Mouse (Mus musculus) embryonic facial prominence, embryonic 12.5 days (tissue): ENCODE data around the gene Prss35. TPM values are rescaled to one million over a fixed set of nuclear protein-coding genes. Genes with fewer than 3 reads are reported as not detected.

Source experiments
- ATAC-seq: fragments of 200-750 bp; cut with Nextera tagmentation; 2 replicates; pipeline ENCODE4 v1.8.0; 2017; ENCODE audit not compliant: insufficient number of reproducible peaks, insufficient read depth, low FRiP score, low TSS enrichment
- H3K27ac ChIP-seq: fragments of 300-500 bp; sonication (generic); 2 replicates; pipeline ENCODE4 v1.5.1; 2016; ENCODE audit warnings: mild to moderate bottlenecking
- H3K27me3 ChIP-seq: fragments of 300-500 bp; sonication (generic); 2 replicates; pipeline ENCODE4 v1.6.1; 2016; ENCODE audit warnings: mild to moderate bottlenecking, moderate library complexity
- H3K36me3 ChIP-seq: fragments of 300-500 bp; sonication (generic); 2 replicates; pipeline ENCODE4 v1.6.1; 2016; ENCODE audit warnings: mild to moderate bottlenecking
- H3K4me1 ChIP-seq: fragments of 300-500 bp; sonication (generic); 2 replicates; pipeline ENCODE4 v1.6.1; 2016
- H3K4me2 ChIP-seq: fragments of 300-500 bp; sonication (generic); replicated peaks from 2 replicates; pipeline ENCODE4 v1.6.1; 2016; ENCODE audit warnings: mild to moderate bottlenecking, moderate library complexity
- H3K4me3 ChIP-seq: fragments of 300-500 bp; sonication (generic); 2 replicates; pipeline ENCODE4 v1.5.1; 2016; ENCODE audit warnings: mild to moderate bottlenecking
- H3K9ac ChIP-seq: fragments of 300-500 bp; sonication (generic); 2 replicates; pipeline ENCODE4 v1.6.1; 2016; ENCODE audit warnings: mild to moderate bottlenecking, moderate library complexity
- H3K9me3 ChIP-seq: fragments of 300-500 bp; sonication (generic); 2 replicates; pipeline ENCODE4 v1.6.1; 2016; ENCODE audit warnings: mild to moderate bottlenecking, moderate library complexity
- WGBS: fragments of 180-500 bp; shearing (Covaris S2); methylation state at CpG from one replicate; pipeline ENCODE4 v1.1.7; 2016; 5-methylcytosine and 5-hydroxymethylcytosine counted together
- polyA plus RNA-seq: library from polyadenylated mRNA; unstranded; fragments of >200 nt; fragmentation: Nextera tagmentation; extraction: Ambion mirVana; gene quantifications from 2 replicates; pipeline ENCODE4 v1.2.1, GENCODE M21; 2016

Prss35 gene
- polyA plus RNA-seq, 1 experiment from 2014 or later = 14.9 TPM

GRCm38 (mm10) chr9:86714089-86714488 is 29.4 kb upstream of the Prss35 start:
- ATAC-seq = no peak
- H3K27me3 ChIP-seq = no peaks in the 10 kb centered on the region

GRCm38 (mm10) chr9:86716540-86716939 is 26.9 kb upstream of the Prss35 start:
- H3K9me3 ChIP-seq = no peaks in the 10 kb centered on the region
- no peak overlapping the region for H3K4me2 ChIP-seq
- WGBS = 69% methylated on average over 2 of the region's 2 CpGs
- no peaks in the 10 kb centered on the region for H3K36me3 ChIP-seq
- no peak overlapping the region for H3K4me3 ChIP-seq
- H3K27me3 ChIP-seq = no peaks in the 10 kb centered on the region
- ATAC-seq = no peak
- no peak overlapping the region for H3K27ac ChIP-seq
- H3K4me1 ChIP-seq = no peaks in the 10 kb centered on the region
- H3K9ac ChIP-seq = no peak overlapping the region

More at GRCm38 (mm10) chr9:86714089-86714488, 29.4 kb upstream of the Prss35 start:
- Histone ChIP-seq H3K36me3 (no peaks in the 10 kb centered on the region), H3K9ac (no peak overlapping the region), H3K4me2 (no peak overlapping the region), H3K4me1 (no peaks in the 10 kb centered on the region), H3K27ac (no peak overlapping the region), H3K9me3 (no peaks in the 10 kb centered on the region), H3K4me3 (no peak overlapping the region)
- 84% methylated on average over 3 of the region's 3 CpGs for WGBS

- WGBS = 64% methylated on average over 5 of the region's 5 CpGs
- no peaks in the 10 kb centered on the region for H3K9me3 ChIP-seq
- H3K4me3 ChIP-seq = no peak overlapping the region
- no peaks in the 10 kb centered on the region for H3K4me1 ChIP-seq
- no peak overlapping the region for H3K9ac ChIP-seq
- no peak overlapping the region for H3K4me2 ChIP-seq
- no peak overlapping the region for H3K27ac ChIP-seq
- no peak for ATAC-seq
- H3K27me3 ChIP-seq = no peaks in the 10 kb centered on the region
- H3K36me3 ChIP-seq = no peaks in the 10 kb centered on the region
Measured at GRCm38 (mm10) chr9:86717119-86717518, 26.3 kb upstream of the Prss35 start.

GRCm38 (mm10) chr9:86720227-86720626 is 23.2 kb upstream of the Prss35 start:
- no peaks in the 10 kb centered on the region for H3K36me3 ChIP-seq
- H3K4me2 ChIP-seq = no peak overlapping the region
- no peaks in the 10 kb centered on the region for H3K27me3 ChIP-seq
- H3K4me1 ChIP-seq = no peaks in the 10 kb centered on the region
- H3K9me3 ChIP-seq = no peaks in the 10 kb centered on the region
- H3K4me3 ChIP-seq = no peak overlapping the region
- H3K9ac ChIP-seq = no peak overlapping the region
- WGBS = 89% methylated on average over 5 of the region's 5 CpGs
- no peak overlapping the region for H3K27ac ChIP-seq
- ATAC-seq = no peak

- Histone ChIP-seq H3K9ac (no peak overlapping the region), H3K4me3 (no peak overlapping the region), H3K4me2 (no peak overlapping the region), H3K36me3 (no peaks in the 10 kb centered on the region), H3K27me3 (no peaks in the 10 kb centered on the region), H3K9me3 (no peaks in the 10 kb centered on the region), H3K27ac (no peak overlapping the region), H3K4me1 (no peaks in the 10 kb centered on the region)
- no peak for ATAC-seq
- 83% methylated on average over 2 of the region's 2 CpGs for WGBS
Measured at GRCm38 (mm10) chr9:86720794-86721193, 22.7 kb upstream of the Prss35 start.

GRCm38 (mm10) chr9:86725066-86725465 is 18.4 kb upstream of the Prss35 start:
- H3K27ac ChIP-seq = no peak overlapping the region
- H3K4me3 ChIP-seq = no peak overlapping the region
- H3K27me3 ChIP-seq = no peaks in the 10 kb centered on the region
- H3K36me3 ChIP-seq = no peaks in the 10 kb centered on the region
- 72% methylated on average over 4 of the region's 4 CpGs for WGBS
- ATAC-seq = no peak
- H3K9me3 ChIP-seq = no peaks in the 10 kb centered on the region
- H3K9ac ChIP-seq = no peak overlapping the region
- H3K4me1 ChIP-seq = no peaks in the 10 kb centered on the region
- no peak overlapping the region for H3K4me2 ChIP-seq

GRCm38 (mm10) chr9:86725604-86726380 is 17.7 kb upstream of the Prss35 start:
- WGBS = 37% methylated on average over 7 of the region's 7 CpGs
- Histone ChIP-seq H3K27me3 (no peaks in the 10 kb centered on the region), H3K4me1 (no peaks in the 10 kb centered on the region), H3K4me3 (no peak overlapping the region), H3K27ac (0 out of 2 replicates have a peak overlapping the region, but pooled peaks have one; percentile 17), H3K9ac (no peak overlapping the region), H3K9me3 (no peaks in the 10 kb centered on the region), H3K36me3 (no peaks in the 10 kb centered on the region), H3K4me2 (no peak overlapping the region)
- no peak for ATAC-seq

- H3K9me3 ChIP-seq = no peaks in the 10 kb centered on the region
- no peaks in the 10 kb centered on the region for H3K4me1 ChIP-seq
- ATAC-seq = no peak
- H3K9ac ChIP-seq = no peak overlapping the region
- 0 out of 2 replicates have a peak overlapping the region, but pooled peaks have one; percentile 17 for H3K27ac ChIP-seq
- H3K36me3 ChIP-seq = no peaks in the 10 kb centered on the region
- WGBS = 85% methylated on average over 5 of the region's 5 CpGs
- no peak overlapping the region for H3K4me2 ChIP-seq
- H3K27me3 ChIP-seq = no peaks in the 10 kb centered on the region
- no peak overlapping the region for H3K4me3 ChIP-seq
Measured at GRCm38 (mm10) chr9:86726381-86726720, 17.1 kb upstream of the Prss35 start.

GRCm38 (mm10) chr9:86728214-86728814 is 15.1 kb upstream of the Prss35 start:
- Histone ChIP-seq H3K4me3 (no peak overlapping the region), H3K27me3 (no peaks in the 10 kb centered on the region), H3K36me3 (no peaks in the 10 kb centered on the region), H3K4me1 (no peaks in the 10 kb centered on the region), H3K9me3 (no peaks in the 10 kb centered on the region), H3K4me2 (no peak overlapping the region), H3K9ac (no peak overlapping the region), H3K27ac (no peak overlapping the region)
- WGBS = 86% methylated on average over 10 of the region's 10 CpGs
- no peak for ATAC-seq

GRCm38 (mm10) chr9:86729084-86729483 is 14.4 kb upstream of the Prss35 start:
- no peak for ATAC-seq
- H3K27me3 ChIP-seq = no peaks in the 10 kb centered on the region
- no peaks in the 10 kb centered on the region for H3K36me3 ChIP-seq
- no peaks in the 10 kb centered on the region for H3K9me3 ChIP-seq
- no peak overlapping the region for H3K9ac ChIP-seq
- WGBS = 60% methylated on average over 1 of the region's 1 CpGs
- H3K4me2 ChIP-seq = no peak overlapping the region
- no peak overlapping the region for H3K4me3 ChIP-seq
- no peak overlapping the region for H3K27ac ChIP-seq
- no peaks in the 10 kb centered on the region for H3K4me1 ChIP-seq

GRCm38 (mm10) chr9:86729811-86730210 is 13.6 kb upstream of the Prss35 start:
- no peaks in the 10 kb centered on the region for H3K4me1 ChIP-seq
- no peaks in the 10 kb centered on the region for H3K9me3 ChIP-seq
- H3K36me3 ChIP-seq = no peaks in the 10 kb centered on the region
- no peak for ATAC-seq
- no peak overlapping the region for H3K4me2 ChIP-seq
- H3K27me3 ChIP-seq = no peaks in the 10 kb centered on the region
- no peak overlapping the region for H3K9ac ChIP-seq
- 92% methylated on average over 3 of the region's 3 CpGs for WGBS
- no peak overlapping the region for H3K4me3 ChIP-seq
- no peak overlapping the region for H3K27ac ChIP-seq

- no peaks in the 10 kb centered on the region for H3K9me3 ChIP-seq
- no peaks in the 10 kb centered on the region for H3K36me3 ChIP-seq
- no peak overlapping the region for H3K4me2 ChIP-seq
- H3K9ac ChIP-seq = no peak overlapping the region
- no peaks in the 10 kb centered on the region for H3K4me1 ChIP-seq
- no peaks in the 10 kb centered on the region for H3K27me3 ChIP-seq
- no peak overlapping the region for H3K27ac ChIP-seq
- no peak overlapping the region for H3K4me3 ChIP-seq
- no peak for ATAC-seq
Measured at GRCm38 (mm10) chr9:86734357-86734756, 9.1 kb upstream of the Prss35 start.
